Mouse (Mus musculus) c-Kit-positive CD71-positive TER-119-negative erythroid progenitor cells, embryonic 14.5 days (primary cell): Measurements from ENCODE around the gene Emc9.

Source experiments
- DNase-seq: peaks from one replicate; pipeline ENCODE4 v3.0.0-alpha.2; 2013; ENCODE audit warnings: low read depth

The Emc9 gene

GRCm38 (mm10) chr14:55584702-55585565, at the start of gene Emc9:
Gene Emc9, minus strand, starts transcription at chr14:55585302.
- peak; percentile 87 for DNase-seq

- DNase-seq = no peak
Observed at GRCm38 (mm10) chr14:55629312-55629711, 44.2 kb upstream of the Emc9 start.

- no peak for DNase-seq
Observed at GRCm38 (mm10) chr14:55628077-55628827, 43.1 kb upstream of the Emc9 start.

- peak; percentile 70 for DNase-seq
Observed at GRCm38 (mm10) chr14:55618486-55619195, 33.5 kb upstream of the Emc9 start.

GRCm38 (mm10) chr14:55617822-55618221, 32.7 kb upstream of the Emc9 start, which contains the start of gene Rec8:
Gene Rec8, plus strand, starts transcription at chr14:55618037.
- no peak for DNase-seq

GRCm38 (mm10) chr14:55616844-55617243, 31.7 kb upstream of the Emc9 start:
- DNase-seq = no peak

- no peak for DNase-seq
Observed at GRCm38 (mm10) chr14:55615876-55616275, 30.8 kb upstream of the Emc9 start.

- DNase-seq = peak; percentile 85
Observed at GRCm38 (mm10) chr14:55614565-55615178, 29.6 kb upstream of the Emc9 start.

GRCm38 (mm10) chr14:55613346-55613745, 28.2 kb upstream of the Emc9 start:
- DNase-seq = no peak

- DNase-seq = no peak
Observed at GRCm38 (mm10) chr14:55608339-55608738, 23.2 kb upstream of the Emc9 start.

- no peak for DNase-seq
Observed at GRCm38 (mm10) chr14:55605743-55606459, 20.8 kb upstream of the Emc9 start.

- DNase-seq = no peak
Observed at GRCm38 (mm10) chr14:55604823-55605222, 19.7 kb upstream of the Emc9 start.

GRCm38 (mm10) chr14:55603633-55604576, 18.8 kb upstream of the Emc9 start:
- peak; percentile 98 for DNase-seq

- no peak for DNase-seq
Observed at GRCm38 (mm10) chr14:55603271-55603632, 18.1 kb upstream of the Emc9 start, which contains the start of gene Irf9. Gene Irf9, plus strand, starts transcription at chr14:55603571.

- no peak for DNase-seq
Observed at GRCm38 (mm10) chr14:55598521-55599390, 13.7 kb upstream of the Emc9 start.

GRCm38 (mm10) chr14:55596036-55596690, 11.1 kb upstream of the Emc9 start:
- DNase-seq = no peak

GRCm38 (mm10) chr14:55592226-55592625, 7.1 kb upstream of the Emc9 start:
- no peak for DNase-seq

GRCm38 (mm10) chr14:55591331-55591891, 6.3 kb upstream of the Emc9 start, which contains the start of gene Rnf31:
Gene Rnf31, plus strand, starts transcription at chr14:55591708.
- peak; percentile 94 for DNase-seq
